Mouse (Mus musculus) midbrain, embryonic 10.5 days (tissue): ENCODE results near the gene Gm4881. TPM values are rescaled to one million over a fixed set of nuclear protein-coding genes. Genes with fewer than 3 reads are reported as not detected.
A peak's percentile ranks its signal among the peaks of the same experiment; 100 is the strongest.

Source experiments
- DNase-seq: peaks from one replicate; pipeline ENCODE4 v3.0.0-alpha.2; 2017; ENCODE audit warnings: low spot score
- H3K27ac ChIP-seq: fragments of 300-500 bp; sonication (generic); replicated peaks from 2 replicates; pipeline ENCODE4 v1.5.1; 2016; ENCODE audit warnings: mild to moderate bottlenecking
- H3K27me3 ChIP-seq: fragments of 300-500 bp; sonication (generic); 2 replicates; pipeline ENCODE4 v1.6.1; 2016; ENCODE audit warnings: low read depth, mild to moderate bottlenecking; ENCODE audit not compliant: poor library complexity, severe bottlenecking
- H3K36me3 ChIP-seq: fragments of 300-500 bp; sonication (generic); 2 replicates; pipeline ENCODE4 v1.6.1; 2016; ENCODE audit warnings: mild to moderate bottlenecking, moderate library complexity
- H3K4me1 ChIP-seq: fragments of 300-500 bp; sonication (generic); 2 replicates; pipeline ENCODE4 v1.6.1; 2016
- H3K4me3 ChIP-seq: fragments of 300-500 bp; sonication (generic); 2 replicates; pipeline ENCODE4 v1.5.1; 2016; ENCODE audit warnings: mild to moderate bottlenecking, moderate library complexity
- H3K9me3 ChIP-seq: fragments of 300-500 bp; sonication (generic); replicated peaks from 2 replicates; pipeline ENCODE4 v1.6.1; 2016; ENCODE audit warnings: mild to moderate bottlenecking
- WGBS: fragments of 180-500 bp; shearing (Covaris S2); methylation state at CpG from one replicate; pipeline ENCODE4 v1.1.7; 2016; 5-methylcytosine and 5-hydroxymethylcytosine counted together
- polyA plus RNA-seq: library from polyadenylated mRNA; unstranded; fragments of >200 nt; fragmentation: Nextera tagmentation; extraction: Ambion mirVana; gene quantifications from 2 replicates; pipeline ENCODE4 v1.2.1, GENCODE M21; 2016

Gene Gm4881
- polyA plus RNA-seq, 1 experiment from 2014 or later, result 0.63 TPM

GRCm38 (mm10) chr7:24971972-24972893 is 27.9 kb upstream of the Gm4881 start, which contains the start of gene Rabac1:
TSS of gene Rabac1 (minus strand) at chr7:24972754.
- Histone ChIP-seq H3K27ac (peak within 1 kb of the TSS; percentile 82), H3K27me3 (no peaks in the 10 kb centered on the region), H3K36me3 (no peaks in the 10 kb centered on the region), H3K4me3 (peak within 1 kb of the TSS; percentile 83), H3K9me3 (no peaks in the 10 kb centered on the region), H3K4me1 (peaks cover 18% of the 10 kb centered on the region)
- DNase-seq, result peak; percentile 88
- WGBS, result under 1% methylated on average over 45 of the region's 45 CpGs

DNA sequence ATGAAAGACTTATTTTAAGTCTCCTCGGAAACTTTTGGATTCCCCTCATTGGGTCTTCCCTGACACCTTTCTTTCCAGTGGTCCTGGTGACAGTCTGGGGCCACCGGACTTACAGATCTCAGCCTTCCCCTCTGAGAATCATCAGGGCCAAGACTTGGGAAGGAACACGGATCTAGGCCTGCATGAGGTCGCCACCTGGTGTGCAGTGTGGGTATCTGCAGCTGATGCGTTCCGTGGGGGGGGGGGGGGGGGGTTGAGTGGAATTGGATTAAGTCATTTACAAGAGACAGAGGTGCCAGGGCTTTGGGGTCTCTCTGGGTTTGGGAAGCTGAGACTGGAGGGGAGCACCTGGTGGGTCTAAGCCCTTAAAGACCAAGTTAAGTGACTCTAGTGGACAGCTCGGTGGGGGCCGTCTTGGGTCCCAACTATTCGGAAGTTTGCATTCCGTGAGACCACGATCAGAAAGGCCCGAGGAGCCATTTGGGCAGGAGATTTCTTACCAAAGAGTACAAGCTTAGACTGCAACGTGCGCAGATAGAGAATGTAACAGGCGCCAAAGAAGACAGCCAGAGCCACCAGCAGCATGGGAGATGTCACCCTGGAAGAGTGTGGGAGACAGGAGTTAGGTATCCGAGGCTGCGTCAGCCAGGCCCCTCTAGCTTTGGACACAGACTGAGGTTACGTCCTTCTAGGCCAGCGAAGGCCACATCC is 27.1 kb upstream of the Gm4881 start:
- 5% methylated on average over 19 of the region's 19 CpGs for WGBS

GRCm38 (mm10) chr7:24970341-24970740 is 26.0 kb upstream of the Gm4881 start:
- no peak overlapping the region for H3K4me3 ChIP-seq
- no peaks in the 10 kb centered on the region for H3K36me3 ChIP-seq
- WGBS, result 91% methylated on average over 3 of the region's 3 CpGs
- no peak for DNase-seq
- peaks cover 20% of the 10 kb centered on the region for H3K4me1 ChIP-seq
- no peaks in the 10 kb centered on the region for H3K9me3 ChIP-seq
- H3K27ac ChIP-seq, result no peak overlapping the region
- no peaks in the 10 kb centered on the region for H3K27me3 ChIP-seq

More for the DNA sequence above, 27.1 kb upstream of the Gm4881 start:
- Histone ChIP-seq H3K36me3 (no peaks in the 10 kb centered on the region), H3K4me1 (peaks cover 18% of the 10 kb centered on the region), H3K4me3 (peak overlapping the region; percentile 83), H3K27ac (peak overlapping the region; percentile 82), H3K27me3 (no peaks in the 10 kb centered on the region), H3K9me3 (no peaks in the 10 kb centered on the region)
- DNase-seq, result peak; percentile 70

- 84% methylated on average over 12 of the region's 12 CpGs for WGBS
- no peak for DNase-seq
- Histone ChIP-seq H3K4me3 (no peak overlapping the region), H3K27me3 (no peaks in the 10 kb centered on the region), H3K9me3 (no peaks in the 10 kb centered on the region), H3K4me1 (peaks cover 25% of the 10 kb centered on the region), H3K36me3 (no peaks in the 10 kb centered on the region), H3K27ac (no peak overlapping the region)
Measured at GRCm38 (mm10) chr7:24969805-24970204, 25.5 kb upstream of the Gm4881 start.

DNA sequence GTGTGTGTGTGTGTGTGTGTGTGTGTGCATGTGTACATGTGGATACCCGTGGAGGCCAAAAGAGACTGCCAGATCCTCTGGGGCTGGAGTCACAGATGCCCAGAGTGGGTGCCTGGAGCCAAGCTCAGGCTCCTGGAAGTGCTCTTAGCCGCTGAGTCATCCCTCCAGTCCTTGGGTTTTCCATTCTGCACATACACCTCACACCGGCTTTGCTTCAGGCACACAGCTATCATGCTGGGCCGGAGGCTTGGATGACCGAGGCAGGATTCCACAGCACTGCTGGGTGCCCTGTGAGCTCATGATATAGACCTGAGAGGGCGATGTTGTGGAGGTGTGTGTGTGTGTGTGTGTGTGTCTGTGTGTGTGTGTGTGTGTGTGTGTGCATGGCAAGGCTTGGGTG is 24.2 kb upstream of the Gm4881 start:
- Histone ChIP-seq H3K9me3 (no peaks in the 10 kb centered on the region), H3K27ac (no peak overlapping the region), H3K4me3 (no peak overlapping the region), H3K4me1 (peaks cover 29% of the 10 kb centered on the region), H3K27me3 (no peaks in the 10 kb centered on the region), H3K36me3 (no peaks in the 10 kb centered on the region)
- WGBS, result 72% methylated on average over 6 of the region's 6 CpGs
- DNase-seq, result no peak

GRCm38 (mm10) chr7:24967966-24968365 is 23.7 kb upstream of the Gm4881 start:
- Histone ChIP-seq H3K27me3 (no peaks in the 10 kb centered on the region), H3K4me1 (peaks cover 29% of the 10 kb centered on the region), H3K4me3 (no peak overlapping the region), H3K36me3 (no peaks in the 10 kb centered on the region), H3K9me3 (no peaks in the 10 kb centered on the region), H3K27ac (no peak overlapping the region)
- no peak for DNase-seq
- 84% methylated on average over 8 of the region's 8 CpGs for WGBS

GRCm38 (mm10) chr7:24964897-24965535 is 20.7 kb upstream of the Gm4881 start:
- 16% methylated on average over 5 of the region's 5 CpGs for WGBS
- peak; percentile 87 for DNase-seq
- no peaks in the 10 kb centered on the region; the same call in 1 of the 2 replicates for H3K9me3 ChIP-seq
- no peaks in the 10 kb centered on the region for H3K27me3 ChIP-seq
- H3K36me3 ChIP-seq, result no peaks in the 10 kb centered on the region
- H3K4me1 ChIP-seq, result peaks cover 11% of the 10 kb centered on the region
- no peak overlapping the region for H3K4me3 ChIP-seq
- no peak overlapping the region for H3K27ac ChIP-seq

DNA sequence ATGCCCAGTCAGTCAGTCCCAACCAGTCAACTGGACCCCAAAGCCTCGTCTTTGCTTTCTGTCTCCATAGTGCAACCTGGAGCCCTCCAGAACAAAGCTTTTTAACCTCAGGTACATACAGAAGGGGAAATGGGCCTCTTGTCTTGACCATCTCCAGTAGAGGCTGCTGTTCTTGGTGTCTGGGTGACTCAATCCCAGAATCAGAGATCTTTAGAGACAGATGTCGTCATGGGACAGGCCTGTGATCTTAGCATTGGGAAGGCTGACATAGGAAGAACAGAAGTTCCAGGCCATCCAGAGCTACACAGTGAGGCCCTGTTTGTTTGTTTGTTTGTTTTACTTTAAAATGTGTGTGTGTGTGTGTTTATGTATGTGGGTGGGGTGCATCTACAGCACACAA is 20.0 kb upstream of the Gm4881 start:
- DNase-seq, result no peak
- H3K4me3 ChIP-seq, result no peak overlapping the region
- H3K9me3 ChIP-seq, result no peaks in the 10 kb centered on the region; the same call in 1 of the 2 replicates
- WGBS, result 77% methylated on average over 2 of the region's 2 CpGs
- H3K4me1 ChIP-seq, result peaks cover 11% of the 10 kb centered on the region
- no peaks in the 10 kb centered on the region for H3K27me3 ChIP-seq
- no peak overlapping the region for H3K27ac ChIP-seq
- no peaks in the 10 kb centered on the region for H3K36me3 ChIP-seq

DNA sequence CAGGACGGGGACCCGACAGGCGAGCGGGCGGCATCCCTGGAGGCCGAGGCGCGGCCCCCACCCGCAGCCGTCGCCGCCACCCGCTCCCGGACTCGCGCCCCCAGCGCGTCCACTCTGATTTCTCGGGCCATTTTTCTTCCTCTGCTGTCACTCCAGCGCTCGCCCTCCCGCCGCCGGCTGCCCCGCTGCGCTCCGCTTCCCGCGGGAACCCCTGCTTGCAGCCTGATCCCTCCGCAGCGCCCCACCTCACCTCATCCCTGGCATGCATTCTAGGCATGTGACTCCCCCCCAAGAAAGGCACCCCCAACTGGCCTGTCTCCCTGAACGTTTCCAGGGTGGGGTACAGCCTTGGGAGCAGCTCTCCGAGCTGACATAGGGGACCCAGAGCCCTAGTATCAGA is 10.9 kb upstream of the Gm4881 start:
- DNase-seq, result no peak
- Histone ChIP-seq H3K9me3 (peaks cover 3% of the 10 kb centered on the region; the same call in 1 of the 2 replicates), H3K36me3 (no peaks in the 10 kb centered on the region), H3K27me3 (peaks cover 74% of the 10 kb centered on the region), H3K27ac (peak overlapping the region; percentile 84; the same call in 1 of the 2 replicates), H3K4me1 (peaks cover 54% of the 10 kb centered on the region), H3K4me3 (peak overlapping the region; percentile 56)
- WGBS, result 2% methylated on average over 33 of the region's 33 CpGs

DNA sequence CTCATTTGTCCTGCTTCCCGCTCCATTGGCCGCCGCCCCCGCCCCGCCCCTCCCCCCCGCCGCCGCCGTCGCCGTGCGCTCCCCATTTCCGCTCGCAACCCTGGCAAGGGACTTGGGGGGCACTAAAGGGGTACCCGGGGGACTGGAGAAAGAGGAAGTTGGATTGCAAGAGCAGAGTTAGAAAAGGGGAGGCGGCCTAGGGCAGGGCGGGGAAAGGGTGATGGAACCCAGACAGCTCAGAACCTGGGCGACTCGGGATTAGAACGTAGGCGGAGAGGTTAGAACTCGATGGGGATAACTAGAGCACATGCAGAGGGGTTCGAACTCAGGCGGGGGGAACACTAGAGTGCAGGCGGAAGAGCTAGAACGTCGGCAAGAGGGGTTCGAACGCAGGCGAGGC is 10.2 kb upstream of the Gm4881 start:
- Histone ChIP-seq H3K4me3 (peak overlapping the region; percentile 56), H3K4me1 (peaks cover 62% of the 10 kb centered on the region), H3K36me3 (no peaks in the 10 kb centered on the region), H3K27ac (peak overlapping the region; percentile 84), H3K9me3 (peaks cover 3% of the 10 kb centered on the region; the same call in 1 of the 2 replicates), H3K27me3 (peaks cover 81% of the 10 kb centered on the region)
- 1% methylated on average over 30 of the region's 30 CpGs for WGBS
- no peak for DNase-seq

GRCm38 (mm10) chr7:24953966-24954365 is 9.7 kb upstream of the Gm4881 start:
- no peak for DNase-seq

GRCm38 (mm10) chr7:24949958-24950623 is 5.8 kb upstream of the Gm4881 start:
- H3K27ac ChIP-seq, result peak overlapping the region; percentile 63
- DNase-seq, result peak; percentile 88
- H3K27me3 ChIP-seq, result peaks cover 100% of the 10 kb centered on the region
- no peaks in the 10 kb centered on the region for H3K36me3 ChIP-seq
- 0% methylated on average over 8 of the region's 8 CpGs for WGBS
- peak overlapping the region; percentile 36; the same call in 1 of the 2 replicates for H3K4me3 ChIP-seq
- peaks cover 82% of the 10 kb centered on the region for H3K4me1 ChIP-seq
- no peaks in the 10 kb centered on the region for H3K9me3 ChIP-seq

More at GRCm38 (mm10) chr7:24953966-24954365, 9.7 kb upstream of the Gm4881 start:
- peaks cover 86% of the 10 kb centered on the region for H3K27me3 ChIP-seq
- peaks cover 3% of the 10 kb centered on the region; the same call in 1 of the 2 replicates for H3K9me3 ChIP-seq
- under 1% methylated on average over 24 of the region's 24 CpGs for WGBS
- H3K4me1 ChIP-seq, result peaks cover 66% of the 10 kb centered on the region
- H3K36me3 ChIP-seq, result no peaks in the 10 kb centered on the region
- H3K4me3 ChIP-seq, result peak overlapping the region; percentile 56
- H3K27ac ChIP-seq, result peak overlapping the region; percentile 84
